Mouse (Mus musculus) frontal cortex, postnatal 14 days (tissue): ENCODE results near the gene Fus.
A peak's percentile ranks its signal among the peaks of the same experiment; 100 is the strongest.
"Not testable (repeated sequence)": the region's sequence is repeated elsewhere in the genome, so short reads cannot be mapped to it uniquely, and the experiment has no call there.

Source experiments
- DNase-seq, 2 experiments: peaks; one replicate each; pipeline ENCODE4 v3.0.0; 2022; ENCODE audit warnings: low spot score in 2 of 2

Fus gene

GRCm38 (mm10) chr7:127967004-127967921 is at the start of gene Fus:
Fus (plus strand) TSS chr7:127967457.
- peak; percentile 89 to 95 for DNase-seq

- no peak for DNase-seq
Observed at GRCm38 (mm10) chr7:127918203-127918602, 49.1 kb upstream of the Fus start.

- DNase-seq, result no peak
Observed at GRCm38 (mm10) chr7:127919290-127919689, 48.0 kb upstream of the Fus start.

- no peak for DNase-seq
Observed at GRCm38 (mm10) chr7:127921516-127921915, 45.7 kb upstream of the Fus start.

- DNase-seq, result no peak
Observed at GRCm38 (mm10) chr7:127922451-127923275, 44.6 kb upstream of the Fus start.

- no peak for DNase-seq
Observed at GRCm38 (mm10) chr7:127923714-127924113, 43.5 kb upstream of the Fus start.

- DNase-seq, result no peak
Observed at GRCm38 (mm10) chr7:127925252-127925651, 42.0 kb upstream of the Fus start.

GRCm38 (mm10) chr7:127926066-127926465 is 41.2 kb upstream of the Fus start:
- no peak for DNase-seq

- no peak for DNase-seq
Observed at GRCm38 (mm10) chr7:127926846-127927245, 40.4 kb upstream of the Fus start.

- DNase-seq, result no peak
Observed at GRCm38 (mm10) chr7:127927726-127928125, 39.5 kb upstream of the Fus start.

- no peak for DNase-seq
Observed at GRCm38 (mm10) chr7:127928596-127928995, 38.7 kb upstream of the Fus start.

GRCm38 (mm10) chr7:127929923-127930322 is 37.3 kb upstream of the Fus start, which contains the start of gene Prss8:
Prss8 (minus strand) TSS chr7:127930104.
- DNase-seq, result no peak

GRCm38 (mm10) chr7:127930636-127931035 is 36.6 kb upstream of the Fus start:
- no peak for DNase-seq

GRCm38 (mm10) chr7:127931351-127932135 is 35.7 kb upstream of the Fus start:
- DNase-seq, result no peak

GRCm38 (mm10) chr7:127932273-127933031 is 34.8 kb upstream of the Fus start:
- DNase-seq, result no peak

- no peak for DNase-seq
Observed at GRCm38 (mm10) chr7:127934075-127934474, 33.2 kb upstream of the Fus start.

- peak; percentile 90 to 94 for DNase-seq
Observed at GRCm38 (mm10) chr7:127935028-127935722, 32.1 kb upstream of the Fus start.

- DNase-seq, result no peak
Observed at GRCm38 (mm10) chr7:127935748-127936159, 31.5 kb upstream of the Fus start.

GRCm38 (mm10) chr7:127936216-127936884 is 30.9 kb upstream of the Fus start:
- no peak for DNase-seq

GRCm38 (mm10) chr7:127942097-127942496 is 25.2 kb upstream of the Fus start:
- not testable (repeated sequence) for DNase-seq
